Mouse (Mus musculus): ENCODE data around the gene Cep41. TPM values are rescaled to one million over a fixed set of nuclear protein-coding genes. Genes with fewer than 3 reads are reported as not detected.

The Cep41 gene
- total RNA-seq, 1 experiment: 8.6 TPM

GRCm38 (mm10) chr6:30649651-30650296 is 43.8 kb downstream of the Cep41 start:
- Histone ChIP-seq H3K9me3 (ENCODE audit: control insufficient read depth, insufficient read depth, low read depth, low read length) (no peaks in the 10 kb centered on the region), H3K27ac (ENCODE audit: insufficient read depth, low read depth, low read length, poor library complexity, severe bottlenecking) (no peak overlapping the region), H3K36me3 (ENCODE audit: control insufficient read depth, insufficient read depth, low read length, poor library complexity, severe bottlenecking) (no peaks in the 10 kb centered on the region), H3K4me1 (ENCODE audit: control insufficient read depth in 2 of 2, insufficient read depth in 2 of 2, low read length in 2 of 2, poor library complexity in 1 of 2) (no peaks in the 10 kb centered on the region), H3K4me3 (ENCODE audit: insufficient read depth in 1 of 2, low read depth in 1 of 2, low read length in 2 of 2, poor library complexity in 1 of 2, severe bottlenecking in 1 of 2) (no peak overlapping the region), H3K9ac (ENCODE audit: insufficient read depth, low read depth, low read length, poor library complexity, severe bottlenecking) (no peak overlapping the region)
- no peak for DNase-seq (ENCODE audit: low read depth, low spot score)
- in situ Hi-C loops (cut with MboI; ENCODE audit: low sequenced_read_pairs in 2 of 2, unreplicated experiment in 2 of 2): no loop called here
- no peak for TF ChIP-seq CHD2 (IDR thresholded peaks at IDR 0.05; ENCODE audit: low read depth, low read length)
- no peak for TF ChIP-seq MAFK (IDR thresholded peaks at IDR 0.05; ENCODE audit: insufficient read depth, low read depth, low read length)
- no peak for TF ChIP-seq ZC3H11A (IDR thresholded peaks at IDR 0.05; ENCODE audit: borderline replicate concordance, low read depth, low read length)
- no peak for TF ChIP-seq HCFC1 (IDR thresholded peaks at IDR 0.05; ENCODE audit: borderline replicate concordance, insufficient read depth, low read length)
- TF ChIP-seq ZNF384 (IDR thresholded peaks at IDR 0.05; ENCODE audit: low read depth, low read length): no peak

GRCm38 (mm10) chr6:30645379-30645778 is 48.2 kb downstream of the Cep41 start:
- no peak overlapping the region for H3K4me3 ChIP-seq (ENCODE audit: insufficient read depth in 1 of 2, low read depth in 1 of 2, low read length in 2 of 2, poor library complexity in 1 of 2, severe bottlenecking in 1 of 2)
- in situ Hi-C loops (cut with MboI; ENCODE audit: low sequenced_read_pairs in 2 of 2, unreplicated experiment in 2 of 2): no loop called here
- H3K36me3 ChIP-seq (ENCODE audit: control insufficient read depth, insufficient read depth, low read length, poor library complexity, severe bottlenecking): no peaks in the 10 kb centered on the region
- H3K27ac ChIP-seq (ENCODE audit: insufficient read depth, low read depth, low read length, poor library complexity, severe bottlenecking): no peak overlapping the region
- DNase-seq (ENCODE audit: low read depth, low spot score): no peak
- no peaks in the 10 kb centered on the region for H3K9me3 ChIP-seq (ENCODE audit: control insufficient read depth, insufficient read depth, low read depth, low read length)
- H3K9ac ChIP-seq (ENCODE audit: insufficient read depth, low read depth, low read length, poor library complexity, severe bottlenecking): no peak overlapping the region
- TF ChIP-seq ZC3H11A (IDR thresholded peaks at IDR 0.05; ENCODE audit: borderline replicate concordance, low read depth, low read length) (no peak), MAFK (IDR thresholded peaks at IDR 0.05; ENCODE audit: insufficient read depth, low read depth, low read length) (no peak), ZNF384 (IDR thresholded peaks at IDR 0.05; ENCODE audit: low read depth, low read length) (no peak), HCFC1 (IDR thresholded peaks at IDR 0.05; ENCODE audit: borderline replicate concordance, insufficient read depth, low read length) (no peak)
- no peaks in the 10 kb centered on the region for H3K4me1 ChIP-seq (ENCODE audit: control insufficient read depth in 2 of 2, insufficient read depth in 2 of 2, low read length in 2 of 2, poor library complexity in 1 of 2)

GRCm38 (mm10) chr6:30644462-30644861 is 49.1 kb downstream of the Cep41 start:
- H3K27ac ChIP-seq (ENCODE audit: insufficient read depth, low read depth, low read length, poor library complexity, severe bottlenecking): no peak overlapping the region
- no peak for TF ChIP-seq MAFK (IDR thresholded peaks at IDR 0.05; ENCODE audit: insufficient read depth, low read depth, low read length)
- TF ChIP-seq HCFC1 (IDR thresholded peaks at IDR 0.05; ENCODE audit: borderline replicate concordance, insufficient read depth, low read length): no peak
- no peak for TF ChIP-seq ZC3H11A (IDR thresholded peaks at IDR 0.05; ENCODE audit: borderline replicate concordance, low read depth, low read length)
- no peak for TF ChIP-seq ZNF384 (IDR thresholded peaks at IDR 0.05; ENCODE audit: low read depth, low read length)
- TF ChIP-seq CHD2 (IDR thresholded peaks at IDR 0.05; ENCODE audit: low read depth, low read length): no peak
- H3K4me3 ChIP-seq (ENCODE audit: insufficient read depth in 1 of 2, low read depth in 1 of 2, low read length in 2 of 2, poor library complexity in 1 of 2, severe bottlenecking in 1 of 2): no peak overlapping the region
- no peak overlapping the region for H3K9ac ChIP-seq (ENCODE audit: insufficient read depth, low read depth, low read length, poor library complexity, severe bottlenecking)
- H3K4me1 ChIP-seq (ENCODE audit: control insufficient read depth in 2 of 2, insufficient read depth in 2 of 2, low read length in 2 of 2, poor library complexity in 1 of 2): no peaks in the 10 kb centered on the region
- H3K9me3 ChIP-seq (ENCODE audit: control insufficient read depth, insufficient read depth, low read depth, low read length): no peaks in the 10 kb centered on the region
- DNase-seq (ENCODE audit: low read depth, low spot score): no peak
- in situ Hi-C loops (cut with MboI; ENCODE audit: low sequenced_read_pairs in 2 of 2, unreplicated experiment in 2 of 2): no loop called here
- no peaks in the 10 kb centered on the region for H3K36me3 ChIP-seq (ENCODE audit: control insufficient read depth, insufficient read depth, low read length, poor library complexity, severe bottlenecking)

- TF ChIP-seq MAFK (IDR thresholded peaks at IDR 0.05; ENCODE audit: insufficient read depth, low read depth, low read length): no peak
- TF ChIP-seq ZNF384 (IDR thresholded peaks at IDR 0.05; ENCODE audit: low read depth, low read length): no peak
- TF ChIP-seq ZC3H11A (IDR thresholded peaks at IDR 0.05; ENCODE audit: borderline replicate concordance, low read depth, low read length): no peak
- TF ChIP-seq HCFC1 (IDR thresholded peaks at IDR 0.05; ENCODE audit: borderline replicate concordance, insufficient read depth, low read length): no peak
- TF ChIP-seq CHD2 (IDR thresholded peaks at IDR 0.05; ENCODE audit: low read depth, low read length): no peak
- DNase-seq (ENCODE audit: low read depth, low spot score): no peak
- no peak overlapping the region for H3K4me3 ChIP-seq (ENCODE audit: insufficient read depth in 1 of 2, low read depth in 1 of 2, low read length in 2 of 2, poor library complexity in 1 of 2, severe bottlenecking in 1 of 2)
- H3K9ac ChIP-seq (ENCODE audit: insufficient read depth, low read depth, low read length, poor library complexity, severe bottlenecking): no peak overlapping the region
- no peaks in the 10 kb centered on the region for H3K4me1 ChIP-seq (ENCODE audit: control insufficient read depth in 2 of 2, insufficient read depth in 2 of 2, low read length in 2 of 2, poor library complexity in 1 of 2)
- in situ Hi-C loops (cut with MboI; ENCODE audit: low sequenced_read_pairs in 2 of 2, unreplicated experiment in 2 of 2): no loop called here
- H3K9me3 ChIP-seq (ENCODE audit: control insufficient read depth, insufficient read depth, low read depth, low read length): no peaks in the 10 kb centered on the region
- no peaks in the 10 kb centered on the region for H3K36me3 ChIP-seq (ENCODE audit: control insufficient read depth, insufficient read depth, low read length, poor library complexity, severe bottlenecking)
- no peak overlapping the region for H3K27ac ChIP-seq (ENCODE audit: insufficient read depth, low read depth, low read length, poor library complexity, severe bottlenecking)
These were observed 49.7 kb downstream of the Cep41 start for GRCm38 (mm10) chr6:30643694-30644460.

Data from ES-E14 (cell line).